8 mouse cellular contexts compared by ENCODE assay signal in the genomic region with DNA sequence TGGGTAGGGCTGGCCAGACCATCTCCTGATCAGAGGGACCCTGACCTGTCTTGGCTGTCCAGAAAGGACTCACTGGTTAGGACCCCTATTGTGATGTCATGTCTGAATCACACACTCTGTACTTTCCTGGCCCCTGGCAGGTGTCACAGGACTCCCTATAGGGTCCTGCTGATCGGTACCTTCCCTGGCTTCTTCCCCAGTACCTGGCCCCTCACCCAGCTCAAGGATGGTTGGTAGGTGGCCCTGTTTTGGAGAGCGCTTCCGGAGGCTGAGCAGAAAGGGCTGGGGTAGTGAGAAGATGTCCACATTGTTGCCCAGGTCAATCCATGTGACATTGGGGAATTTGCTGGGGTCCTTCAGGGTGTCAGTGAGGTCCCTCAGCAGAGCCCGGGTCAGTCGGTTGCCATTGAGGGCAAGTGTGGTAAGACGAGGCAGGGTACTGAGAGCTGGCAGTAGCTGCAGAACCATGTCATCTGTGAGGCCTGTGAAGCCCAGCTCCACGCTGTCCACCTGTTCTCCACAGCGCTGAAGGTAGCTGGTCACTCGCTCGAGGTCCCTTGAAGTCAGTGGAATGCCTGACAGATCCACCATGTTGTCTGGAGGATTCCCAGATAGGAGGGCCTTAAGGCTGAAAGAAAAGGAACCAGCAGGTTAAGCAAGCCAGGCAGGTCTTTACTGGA. TPM values are rescaled to one million over a fixed set of nuclear protein-coding genes. Genes with fewer than 3 reads are reported as not detected.
DNase-seq lines count a peak whose midpoint lies in the region; ATAC-seq lines count a peak whose summit lies in the region.

No protein-coding gene starts in this region.

- H3K4me3 ChIP-seq in megakaryocyte, embryonic 14.5 days (replicated peaks), result peak overlapping the region; percentile 31
- H3K4me3 ChIP-seq in forebrain, embryonic 13.5 days, result peak overlapping the region; percentile 90
- peak overlapping the region; percentile 78 for H3K4me3 ChIP-seq in liver, embryonic 12.5 days

- ATAC-seq in megakaryocyte, adult 5-6 weeks (ENCODE audit: poor library complexity, severe bottlenecking), result no peak
- ATAC-seq in forebrain, embryonic 13.5 days, result no peak
- ATAC-seq in liver, embryonic 12.5 days, result peak; percentile 24

- no peaks in the 10 kb centered on the region for H3K27me3 ChIP-seq in megakaryocyte, embryonic 14.5 days (replicated peaks)
- no peaks in the 10 kb centered on the region for H3K27me3 ChIP-seq in forebrain, embryonic 13.5 days
- no peaks in the 10 kb centered on the region for H3K27me3 ChIP-seq in liver, embryonic 12.5 days (replicated peaks)

- H3K4me1 ChIP-seq in megakaryocyte, embryonic 14.5 days, result peaks cover 65% of the 10 kb centered on the region
- H3K4me1 ChIP-seq in forebrain, embryonic 13.5 days, result peaks cover 48% of the 10 kb centered on the region
- H3K4me1 ChIP-seq in liver, embryonic 12.5 days, result peaks cover 30% of the 10 kb centered on the region

- H3K27ac ChIP-seq in forebrain, embryonic 13.5 days, result peak overlapping the region; percentile 41
- H3K27ac ChIP-seq in liver, embryonic 12.5 days, result peak overlapping the region; percentile 96

- H3K9ac ChIP-seq in forebrain, embryonic 13.5 days, result peak overlapping the region; percentile 99
- H3K9ac ChIP-seq in liver, embryonic 12.5 days, result peak overlapping the region; percentile 94; the same call in 1 of the 2 replicates

- peak; percentile 50 for DNase-seq in yolk sac, embryonic 10.5 days (ENCODE audit: low spot score)
- no peak for DNase-seq in ovary, postnatal 10 days (ENCODE audit: low spot score)
- no peak for DNase-seq in natural killer cell, adult 2 months (ENCODE audit: low spot score in 2 of 2)
- DNase-seq in adrenal gland, postnatal 36 days, result no peak

- H3K4me2 ChIP-seq in forebrain, embryonic 13.5 days, result peak overlapping the region; percentile 91
- peak overlapping the region; percentile 65 for H3K4me2 ChIP-seq in liver, embryonic 12.5 days

- WGBS in forebrain, embryonic 13.5 days, result 43% methylated on average over 10 of the region's 10 CpGs
- 32% methylated on average over 10 of the region's 10 CpGs for WGBS in liver, embryonic 12.5 days (ENCODE audit: insufficient replicate concordance)

- no peaks in the 10 kb centered on the region for H3K9me3 ChIP-seq in megakaryocyte, embryonic 14.5 days
- H3K9me3 ChIP-seq in forebrain, embryonic 13.5 days (replicated peaks), result no peaks in the 10 kb centered on the region
- no peaks in the 10 kb centered on the region for H3K9me3 ChIP-seq in liver, embryonic 12.5 days (replicated peaks)

- H3K36me3 ChIP-seq in megakaryocyte, embryonic 14.5 days (replicated peaks; ENCODE audit: low read length), result peaks cover 74% of the 10 kb centered on the region
- H3K36me3 ChIP-seq in forebrain, embryonic 13.5 days (ENCODE audit: poor library complexity, severe bottlenecking), result peaks cover 70% of the 10 kb centered on the region
- peaks cover 69% of the 10 kb centered on the region for H3K36me3 ChIP-seq in liver, embryonic 12.5 days

RNA-seq across cellular contexts. Expression of gene Trpv2, which starts 31.5 kb away (rescaled TPM):
- 11.2 and 11.9 TPM in 2 replicates for polyA plus RNA-seq in megakaryocyte, embryonic 14.5 days (2012; ENCODE audit: insufficient read depth, low replicate concordance)
- 24.9 and 27.9 TPM in 2 replicates for total RNA-seq in megakaryocyte, adult 5-6 weeks (2015)
- total RNA-seq in megakaryocyte, adult 5-6 weeks (2017), result 46.6 and 51.1 TPM in 2 replicates
- polyA plus RNA-seq in forebrain, embryonic 13.5 days (2015; fragmentation: Nextera tagmentation; extraction: Ambion mirVana), result 8.2 and 9.1 TPM in 2 replicates
- polyA plus RNA-seq in liver, embryonic 12.5 days (2016; fragmentation: Nextera tagmentation; extraction: Ambion mirVana), result 8.0 and 9.0 TPM in 2 replicates
- total RNA-seq in adrenal gland, postnatal 36 days (2021), result 1 to 10 TPM; 2.0 to 3.7 TPM

RNA-seq across cellular contexts. Expression of gene Lrrc75a, which starts 42.6 kb away (rescaled TPM):
- 4.6 and 8.6 TPM in 2 replicates for polyA plus RNA-seq in megakaryocyte, embryonic 14.5 days (2012; ENCODE audit: insufficient read depth, low replicate concordance)
- 5.7 TPM in 2 replicates for total RNA-seq in megakaryocyte, adult 5-6 weeks (2015)
- 3.6 and 5.7 TPM in 2 replicates for total RNA-seq in megakaryocyte, adult 5-6 weeks (2017)
- 8.0 and 9.4 TPM in 2 replicates for polyA plus RNA-seq in forebrain, embryonic 13.5 days (2015; fragmentation: Nextera tagmentation; extraction: Ambion mirVana)
- polyA plus RNA-seq in liver, embryonic 12.5 days (2016; fragmentation: Nextera tagmentation; extraction: Ambion mirVana), result 3.4 and 3.7 TPM in 2 replicates
- 10 to 100 TPM; 28.0 to 31.8 TPM for total RNA-seq in adrenal gland, postnatal 36 days (2021)

RNA-seq across cellular contexts. Expression of gene Mmgt2, which starts 42.7 kb away (rescaled TPM):
- polyA plus RNA-seq in megakaryocyte, embryonic 14.5 days (2012; ENCODE audit: insufficient read depth, low replicate concordance), result 19.9 and 26.5 TPM in 2 replicates
- total RNA-seq in megakaryocyte, adult 5-6 weeks (2015), result 19.0 and 19.3 TPM in 2 replicates
- 7.2 and 10.9 TPM in 2 replicates for total RNA-seq in megakaryocyte, adult 5-6 weeks (2017)
- 31.3 and 33.2 TPM in 2 replicates for polyA plus RNA-seq in forebrain, embryonic 13.5 days (2015; fragmentation: Nextera tagmentation; extraction: Ambion mirVana)
- polyA plus RNA-seq in liver, embryonic 12.5 days (2016; fragmentation: Nextera tagmentation; extraction: Ambion mirVana), result 15.0 and 17.0 TPM in 2 replicates
- 10 to 100 TPM; 38.0 to 42.6 TPM for total RNA-seq in adrenal gland, postnatal 36 days (2021)

RNA-seq across cellular contexts. Expression of gene Ubb, which starts 54.8 kb away (rescaled TPM):
- 1,084 and 1,175 TPM in 2 replicates for polyA plus RNA-seq in megakaryocyte, embryonic 14.5 days (2012; ENCODE audit: insufficient read depth, low replicate concordance)
- 1,447 and 1,627 TPM in 2 replicates for total RNA-seq in megakaryocyte, adult 5-6 weeks (2015)
- 835 and 1,053 TPM in 2 replicates for total RNA-seq in megakaryocyte, adult 5-6 weeks (2017)
- 4,545 and 4,559 TPM in 2 replicates for polyA plus RNA-seq in forebrain, embryonic 13.5 days (2015; fragmentation: Nextera tagmentation; extraction: Ambion mirVana)
- 1,472 and 1,525 TPM in 2 replicates for polyA plus RNA-seq in liver, embryonic 12.5 days (2016; fragmentation: Nextera tagmentation; extraction: Ambion mirVana)
- 1,000 to 10,000 TPM; 1,237 to 1,515 TPM for total RNA-seq in adrenal gland, postnatal 36 days (2021)

Comparison
In these comparisons a context has a peak if more than half of its experiments do, and no peak if none do; other contexts are left out.
1. H3K4me3 ChIP-seq: peak in every context shown above with its lines; median percentile 90 in forebrain, embryonic 13.5 days; 78 in liver, embryonic 12.5 days; 31 in megakaryocyte, embryonic 14.5 days.